Mouse (Mus musculus) liver, embryonic 14.5 days (tissue): ENCODE measurements around the gene Lsamp.

Experiments
- CTCF ChIP-seq: IDR thresholded peaks from 2 replicates; pipeline ENCODE4 v1.5.1; 2016; ENCODE audit warnings: antibody characterized with exemption, low read depth, control low read depth
- EP300 ChIP-seq: IDR thresholded peaks from 2 replicates; pipeline ENCODE4 v1.6.1; 2016; ENCODE audit warnings: antibody characterized with exemption, low read depth

GRCm38 (mm10) chr16:40607509-40607908, 623.3 kb downstream of the Lsamp start:
- TF ChIP-seq EP300 (no peak), CTCF (no peak)
